Comparison of ENCODE assay signal across 9 mouse cellular contexts in genomic region chr14:75283609-75284192, GRCm38 (mm10). TPM values are rescaled to one million over a fixed set of nuclear protein-coding genes. Genes with fewer than 3 reads are reported as not detected.
DNase-seq lines count a peak whose midpoint lies in the region; ATAC-seq and TF ChIP-seq lines count a peak whose summit lies in the region.
"Had no signal": no experiment of that assay in that cellular context is flagged by ENCODE, and none has a peak within 500 bp of the region (broad histone marks: within the 10 kb centered on the region; RNA-seq: fewer than 3 reads in every experiment).

No protein-coding gene starts in this region.

- peak overlapping the region; percentile 64 for H3K9ac ChIP-seq in ES-Bruce4 (ENCODE audit: low read depth, poor library complexity, severe bottlenecking)
- H3K9ac ChIP-seq in hindbrain, embryonic 15.5 days: peak overlapping the region; percentile 96

- H3K36me3 ChIP-seq in heart, embryonic 10.5 days: no peaks in the 10 kb centered on the region
- H3K36me3 ChIP-seq in ES-Bruce4 (ENCODE audit: control insufficient read depth, insufficient read depth, low read length, poor library complexity, severe bottlenecking): no peaks in the 10 kb centered on the region
- H3K36me3 ChIP-seq in embryonic facial prominence, embryonic 10.5 days (replicated peaks): no peaks in the 10 kb centered on the region
- H3K36me3 ChIP-seq in hindbrain, embryonic 15.5 days: no peaks in the 10 kb centered on the region

- TF ChIP-seq POLR2A in ES-Bruce4 (IDR thresholded peaks at IDR 0.05; ENCODE audit: insufficient read depth, low read length): no peak

- intact Hi-C loops in heart, postnatal 36 days (cut with DNase I): loop anchor here (10.0 kb wide), 1 partner anchor 471 kb away; the partner anchor contains the start of gene Cog3

- H3K27ac ChIP-seq in heart, embryonic 10.5 days: peak overlapping the region; percentile 94
- no peak overlapping the region for H3K27ac ChIP-seq in ES-Bruce4 (ENCODE audit: insufficient read depth, low read length)
- H3K27ac ChIP-seq in embryonic facial prominence, embryonic 10.5 days (replicated peaks): peak overlapping the region; percentile 91
- H3K27ac ChIP-seq in hindbrain, embryonic 15.5 days (replicated peaks): peak overlapping the region; percentile 85

- peak; percentile 72 for ATAC-seq in hindbrain, embryonic 15.5 days (ENCODE audit: low FRiP score, low read depth)
- peak; percentile 1; the same call in 1 of the 2 replicates for ATAC-seq in megakaryocyte, adult 5-6 weeks (ENCODE audit: poor library complexity, severe bottlenecking)

- no peaks in the 10 kb centered on the region for H3K9me3 ChIP-seq in heart, embryonic 10.5 days
- H3K9me3 ChIP-seq in ES-Bruce4 (replicated peaks; ENCODE audit: control insufficient read depth, insufficient read depth, low read length, poor library complexity, severe bottlenecking): no peaks in the 10 kb centered on the region
- H3K9me3 ChIP-seq in embryonic facial prominence, embryonic 10.5 days: no peaks in the 10 kb centered on the region
- H3K9me3 ChIP-seq in hindbrain, embryonic 15.5 days: no peaks in the 10 kb centered on the region

- peak overlapping the region; percentile 78 for H3K4me2 ChIP-seq in hindbrain, embryonic 15.5 days

- H3K4me3 ChIP-seq in heart, embryonic 10.5 days: peak overlapping the region; percentile 98
- H3K4me3 ChIP-seq in ES-Bruce4 (ENCODE audit: low read depth, low read length): peak overlapping the region; percentile 93
- H3K4me3 ChIP-seq in embryonic facial prominence, embryonic 10.5 days: peak overlapping the region; percentile 99
- H3K4me3 ChIP-seq in hindbrain, embryonic 15.5 days: peak overlapping the region; percentile 99

- DNase-seq in heart, embryonic 10.5 days (ENCODE audit: low spot score): no peak
- no peak for DNase-seq in heart, postnatal 36 days
- DNase-seq in embryonic facial prominence, embryonic 10.5 days (ENCODE audit: low spot score): peak; percentile 34
- peak; percentile 38 for DNase-seq in testis, postnatal 14 days (ENCODE audit: low spot score)
- DNase-seq in urinary bladder, postnatal 4 days (ENCODE audit: low spot score in 2 of 2): no peak

- H3K4me1 ChIP-seq in heart, embryonic 10.5 days: peaks cover 13% of the 10 kb centered on the region
- no peaks in the 10 kb centered on the region for H3K4me1 ChIP-seq in ES-Bruce4 (ENCODE audit: control insufficient read depth, insufficient read depth, low read length)
- H3K4me1 ChIP-seq in embryonic facial prominence, embryonic 10.5 days: peaks cover 17% of the 10 kb centered on the region; the same call in 1 of the 2 replicates
- peaks cover 18% of the 10 kb centered on the region for H3K4me1 ChIP-seq in hindbrain, embryonic 15.5 days (replicated peaks)

- WGBS in heart, embryonic 10.5 days: 5% methylated on average over 19 of the region's 19 CpGs
- 5% methylated on average over 19 of the region's 19 CpGs for WGBS in embryonic facial prominence, embryonic 10.5 days
- 5% methylated on average over 19 of the region's 19 CpGs for WGBS in hindbrain, embryonic 15.5 days

- TF ChIP-seq EP300 in ES-Bruce4 (IDR thresholded peaks at IDR 0.05; ENCODE audit: insufficient read depth, low read depth, low read length): no peak

- H3K27me3 ChIP-seq in heart, embryonic 10.5 days (ENCODE audit: insufficient read depth, poor library complexity, severe bottlenecking): no peaks in the 10 kb centered on the region
- no peaks in the 10 kb centered on the region; the same call in 1 of the 2 replicates for H3K27me3 ChIP-seq in ES-Bruce4 (ENCODE audit: control insufficient read depth, insufficient read depth, low read length, poor library complexity, severe bottlenecking)
- 0 out of 2 replicates have a peak, but pooled peaks cover 4% of the 10 kb centered on the region for H3K27me3 ChIP-seq in embryonic facial prominence, embryonic 10.5 days (replicated peaks; ENCODE audit: low read depth, poor library complexity, severe bottlenecking)
- H3K27me3 ChIP-seq in hindbrain, embryonic 15.5 days: no peaks in the 10 kb centered on the region

- TF ChIP-seq CTCF in ES-Bruce4 (IDR thresholded peaks at IDR 0.05; ENCODE audit: low read depth, low read length): no peak

RNA-seq across cellular contexts. Expression of gene Zc3h13, which starts 0.5 kb away (rescaled TPM):
- polyA plus RNA-seq in heart, embryonic 10.5 days (2016; fragmentation: Nextera tagmentation; extraction: Ambion mirVana): 25.3 and 26.2 TPM in 2 replicates
- 10 to 100 TPM; 24.9 to 27.7 TPM for total RNA-seq in heart, postnatal 36 days (2021)
- polyA plus RNA-seq in ES-Bruce4 (2011; ENCODE audit: insufficient read depth, insufficient read length, low read depth, missing spikeins): 41.9 and 42.5 TPM in 2 replicates
- polyA plus RNA-seq in embryonic facial prominence, embryonic 10.5 days (2016; fragmentation: Nextera tagmentation; extraction: Ambion mirVana): 37.1 and 40.9 TPM in 2 replicates
- 44.2 TPM in 2 replicates for polyA plus RNA-seq in hindbrain, embryonic 15.5 days (2015; fragmentation: Nextera tagmentation; extraction: Ambion mirVana)
- total RNA-seq in megakaryocyte, adult 5-6 weeks (2015): 15.2 and 17.8 TPM in 2 replicates
- 16.4 and 19.1 TPM in 2 replicates for total RNA-seq in megakaryocyte, adult 5-6 weeks (2017)

RNA-seq across cellular contexts. Expression of gene Cpb2, which starts 41.6 kb away (rescaled TPM):
- 0.22 and 5.8 TPM in 2 replicates for polyA plus RNA-seq in heart, embryonic 10.5 days (2016; fragmentation: Nextera tagmentation; extraction: Ambion mirVana)
- total RNA-seq in heart, postnatal 36 days (2021): not detected
- polyA plus RNA-seq in ES-Bruce4 (2011; ENCODE audit: insufficient read depth, insufficient read length, low read depth, missing spikeins): not detected in 2 replicates
- not detected in 2 replicates for polyA plus RNA-seq in embryonic facial prominence, embryonic 10.5 days (2016; fragmentation: Nextera tagmentation; extraction: Ambion mirVana)
- polyA plus RNA-seq in hindbrain, embryonic 15.5 days (2015; fragmentation: Nextera tagmentation; extraction: Ambion mirVana): not detected in 2 replicates
- total RNA-seq in megakaryocyte, adult 5-6 weeks (2015): not detected in 2 replicates
- not detected in 2 replicates for total RNA-seq in megakaryocyte, adult 5-6 weeks (2017)
- total RNA-seq: left cerebral cortex, adult 18-20 months had no signal

Comparison
In these comparisons a context has a peak if more than half of its experiments do, and no peak if none do; other contexts are left out.
1. DNase-seq: peak in embryonic facial prominence, embryonic 10.5 days (single experiment) and testis, postnatal 14 days (single experiment); none in heart, embryonic 10.5 days (single experiment), heart, postnatal 36 days (0 of 2) and urinary bladder, postnatal 4 days (0 of 2).
2. Peak in every context shown above with its lines, with median percentiles within 50 percentile points of each other: H3K4me3 ChIP-seq.